Mouse (Mus musculus) cortical plate, adult 2 months (tissue): ENCODE results near the gene Gm17334.

ENCODE experiments used
- CTCF ChIP-seq: fragments of 200-500 bp; IDR thresholded peaks from 2 replicates; pipeline ENCODE4 v1.5.1; 2011; ENCODE audit warnings: mild to moderate bottlenecking, control low read depth, low read length; ENCODE audit not compliant: insufficient read depth; ENCODE audit errors: extremely low read depth
- POLR2A ChIP-seq: fragments of 200-500 bp; IDR thresholded peaks from 2 replicates; pipeline ENCODE4 v1.6.1; 2011; ENCODE audit warnings: mild to moderate bottlenecking, low read length, control low read depth; ENCODE audit not compliant: insufficient read depth; ENCODE audit errors: extremely low read depth

DNA sequence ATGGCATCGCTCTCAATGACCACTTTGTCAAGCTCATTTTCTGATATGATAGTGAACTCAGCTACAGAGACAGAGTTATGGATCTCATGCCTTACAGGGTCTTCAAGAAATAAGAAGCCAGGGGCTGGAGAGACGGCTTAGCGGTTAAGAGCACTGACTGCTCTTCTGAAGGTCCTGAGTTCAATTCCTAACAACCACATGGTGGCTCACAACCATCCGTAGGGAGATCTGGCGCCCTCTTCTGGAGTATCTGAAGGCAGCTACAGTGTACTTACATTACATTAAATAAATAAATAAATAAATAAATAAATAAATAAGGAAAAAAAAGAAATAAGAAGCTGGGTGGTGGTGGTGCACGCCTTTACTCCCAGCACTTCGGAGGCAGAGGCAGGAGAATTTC lies 39.2 kb downstream of the Gm17334 start:
- TF ChIP-seq POLR2A (no peak), CTCF (no peak)
